In the genomic region with DNA sequence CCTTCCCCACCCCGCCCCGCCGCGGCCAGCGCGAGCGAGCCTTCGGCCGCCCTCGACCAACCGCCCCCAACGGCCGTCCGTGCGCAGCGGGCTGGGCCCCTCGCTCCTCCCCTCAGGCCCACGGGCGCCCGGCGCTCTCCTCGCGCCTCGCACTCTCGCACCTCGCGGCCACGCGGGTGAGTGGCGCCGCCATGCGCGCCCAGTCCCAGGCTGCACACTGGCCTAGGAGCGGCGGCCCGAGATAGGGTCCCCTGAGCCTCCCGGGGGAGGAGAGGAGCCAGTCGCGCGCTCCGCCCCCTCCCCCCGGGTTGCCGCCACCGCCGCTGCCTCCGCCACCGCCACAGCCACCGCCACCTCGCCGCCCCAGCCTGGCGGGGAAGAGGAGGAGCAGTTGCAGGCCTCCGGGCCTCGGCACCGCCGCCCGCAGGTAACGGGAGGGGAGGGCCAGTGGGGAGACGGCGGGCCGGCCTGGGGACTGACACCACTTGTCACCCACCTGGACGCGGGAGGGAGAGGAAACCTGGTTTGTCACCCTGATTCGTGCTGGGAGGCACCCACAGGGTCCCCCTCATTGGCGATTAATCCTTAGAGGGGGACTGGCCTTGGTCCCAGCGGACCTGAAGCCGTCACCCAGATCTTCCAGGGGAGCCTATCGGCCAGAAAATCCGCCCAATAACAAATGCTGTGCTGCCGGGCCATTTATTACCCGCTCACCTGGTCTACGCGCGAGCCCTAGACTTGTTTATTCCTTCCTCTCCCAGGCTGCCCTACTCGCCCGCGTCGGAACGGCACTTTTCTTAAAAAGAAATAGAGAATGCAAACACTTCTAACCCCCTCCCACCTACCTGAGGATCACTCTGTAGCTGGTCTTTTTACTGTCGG, we compare ENCODE assay signal across 8 mouse cellular contexts. TPM values are rescaled to one million over a fixed set of nuclear protein-coding genes. Genes with fewer than 3 reads are reported as not detected.
A peak's percentile ranks its signal among the peaks of the same experiment; 100 is the strongest.
DNase-seq lines count a peak whose midpoint lies in the region; ATAC-seq and TF ChIP-seq lines count a peak whose summit lies in the region.

Gene Zbtb44 (plus strand): TSS at position 113 of the 882 bp plus-strand sequence.

- DNase-seq in 3134 (ENCODE audit: extremely low read depth, insufficient read length, low spot score) (peak; percentile 77), MN1 (ENCODE audit: low spot score) (peak; percentile 32)
- no peak for DNase-seq in gastrocnemius, postnatal 10 days
- DNase-seq in liver, adult 2 months (ENCODE audit: extremely low read depth, low read depth, low spot score) = peak; percentile 67
- DNase-seq in naive thymus-derived CD4-positive, alpha-beta T cell, adult 2 months (ENCODE audit: low read depth) = peak; percentile 83
- DNase-seq in thymus, postnatal 10 days (ENCODE audit: low spot score in 2 of 2) = peak; percentile 75 to 78

- H3K4me1 ChIP-seq in intestine, embryonic 16.5 days (ENCODE audit: control insufficient read depth, insufficient read depth, low read length) = peaks cover 12% of the 10 kb centered on the region
- H3K4me1 ChIP-seq in liver, adult 2 months (ENCODE audit: control insufficient read depth, insufficient read depth, low read length) = peaks cover 12% of the 10 kb centered on the region

- no peak for TF ChIP-seq CTCF in liver, adult 2 months (IDR thresholded peaks at IDR 0.05; ENCODE audit: low read depth, low read length)

- no peaks in the 10 kb centered on the region for H3K9me3 ChIP-seq in intestine, embryonic 16.5 days (ENCODE audit: control insufficient read depth, low read length)

- no peak; the same call in 1 of the 2 replicates for TF ChIP-seq POLR2A in liver, adult 2 months (IDR thresholded peaks at IDR 0.05; ENCODE audit: extremely low read depth, insufficient read depth, low read length)

- peak within 1 kb of the TSS; percentile 98 for H3K27ac ChIP-seq in intestine, embryonic 16.5 days (ENCODE audit: low read length)
- H3K27ac ChIP-seq in liver, adult 2 months (replicated peaks; ENCODE audit: insufficient read depth, low read depth, low read length) = peak within 1 kb of the TSS; percentile 87

- under 1% methylated on average over 58 of the region's 79 CpGs for WGBS in intestine, embryonic 16.5 days
- under 1% methylated on average over 72 of the region's 79 CpGs for WGBS in liver, adult 2 months

- H3K27me3 ChIP-seq in intestine, embryonic 16.5 days (replicated peaks; ENCODE audit: control insufficient read depth, insufficient read depth, low read length) = no peaks in the 10 kb centered on the region
- H3K27me3 ChIP-seq in liver, adult 2 months (ENCODE audit: control insufficient read depth, insufficient read depth, low read length) = no peaks in the 10 kb centered on the region

- peak within 1 kb of the TSS; percentile 97 for H3K4me3 ChIP-seq in intestine, embryonic 16.5 days (ENCODE audit: low read length)
- H3K4me3 ChIP-seq in liver, adult 2 months (ENCODE audit: insufficient read depth, low read depth, low read length) = peak within 1 kb of the TSS; percentile 82

- H3K9ac ChIP-seq in intestine, embryonic 16.5 days (ENCODE audit: low read depth, low read length) = peak within 1 kb of the TSS; percentile 93
- peak within 1 kb of the TSS; percentile 95 for H3K9ac ChIP-seq in liver, adult 2 months (ENCODE audit: low read depth, low read length)

- H3K4me2 ChIP-seq in intestine, embryonic 16.5 days (ENCODE audit: low read depth, low read length) = peak within 1 kb of the TSS; percentile 93

- H3K36me3 ChIP-seq in intestine, embryonic 16.5 days (ENCODE audit: control insufficient read depth, insufficient read depth, low read length) = no peaks in the 10 kb centered on the region
- H3K36me3 ChIP-seq in liver, adult 2 months (ENCODE audit: control insufficient read depth, insufficient read depth, low read length) = peaks cover 3% of the 10 kb centered on the region; the same call in 1 of the 2 replicates

- H3K79me2 ChIP-seq in liver, adult 2 months (ENCODE audit: control insufficient read depth, insufficient read depth, low read length) = peaks cover 2% of the 10 kb centered on the region; the same call in 1 of the 2 replicates

- ATAC-seq in common myeloid progenitor, adult 5-6 weeks (replicated peaks; ENCODE audit: low read depth, poor library complexity, severe bottlenecking) = peak; percentile 57
- peak; percentile 93 for ATAC-seq in intestine, embryonic 16.5 days

RNA-seq across cellular contexts. Expression of gene Zbtb44, which starts in this region (rescaled TPM):
- 21.8 and 32.8 TPM in 2 replicates for total RNA-seq in common myeloid progenitor, adult 5-6 weeks (2017)
- total RNA-seq in gastrocnemius, postnatal 10 days (2021) = 10 to 100 TPM; 41.4 to 42.8 TPM
- polyA plus RNA-seq in intestine, embryonic 16.5 days (2015; fragmentation: Nextera tagmentation; extraction: Ambion mirVana) = 5.6 and 6.2 TPM in 2 replicates
- total RNA-seq in liver, adult 2 months (2014; rRNA removed) = 31.0 and 37.8 TPM in 2 replicates
- 4.5 and 5.4 TPM in 2 replicates for polyA plus RNA-seq in liver, adult 2 months (2012; rRNA removed)
